Mouse (Mus musculus) kidney, adult 8-10 months (tissue): ENCODE measurements around the gene Nek9.
"Not testable (repeated sequence)": the region's sequence is repeated elsewhere in the genome, so short reads cannot be mapped to it uniquely, and the experiment has no call there.

Source experiments
- DNase-seq, 2 experiments: peaks; one replicate each; pipeline ENCODE4 v3.0.0; 2022

Gene Nek9

DNA sequence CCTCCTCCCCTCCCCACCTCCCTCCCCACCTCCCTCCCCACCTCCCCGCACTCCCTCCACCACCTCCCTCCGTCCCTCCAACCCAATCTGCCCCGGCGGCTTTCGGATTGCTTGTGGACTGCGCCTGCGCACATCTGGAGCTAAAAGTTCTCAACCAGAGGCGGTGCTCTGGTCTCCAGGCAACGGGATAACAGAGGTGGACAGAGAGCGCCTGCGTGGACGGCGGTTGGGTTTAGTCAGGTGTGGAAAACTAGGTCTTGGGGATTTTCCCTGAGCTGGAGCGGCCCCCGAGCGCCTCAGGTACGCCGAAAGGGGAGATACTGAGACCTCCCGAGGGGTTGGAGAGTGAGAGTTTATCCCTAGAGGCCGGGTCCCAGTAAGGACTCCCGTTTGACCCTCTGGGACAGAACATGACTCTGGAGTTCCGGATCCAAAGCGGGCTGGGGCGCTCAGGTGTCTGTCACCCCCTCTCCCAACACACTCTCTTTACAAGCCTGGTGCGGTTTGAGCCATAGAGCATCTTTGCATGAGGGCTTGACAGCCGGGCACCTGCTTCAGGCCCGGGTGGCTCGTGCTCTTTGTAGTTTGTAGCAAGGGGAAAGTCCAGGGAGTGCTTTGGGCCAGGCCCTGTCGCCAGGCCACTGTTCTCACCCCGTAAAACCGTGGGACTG is 50.5 kb downstream of the Nek9 start, which contains the start of gene Zc2hc1c:
TSS of gene Zc2hc1c (plus strand) at position 106 of the 671 bp plus-strand sequence.
- peak; percentile 95 to 96 for DNase-seq

DNA sequence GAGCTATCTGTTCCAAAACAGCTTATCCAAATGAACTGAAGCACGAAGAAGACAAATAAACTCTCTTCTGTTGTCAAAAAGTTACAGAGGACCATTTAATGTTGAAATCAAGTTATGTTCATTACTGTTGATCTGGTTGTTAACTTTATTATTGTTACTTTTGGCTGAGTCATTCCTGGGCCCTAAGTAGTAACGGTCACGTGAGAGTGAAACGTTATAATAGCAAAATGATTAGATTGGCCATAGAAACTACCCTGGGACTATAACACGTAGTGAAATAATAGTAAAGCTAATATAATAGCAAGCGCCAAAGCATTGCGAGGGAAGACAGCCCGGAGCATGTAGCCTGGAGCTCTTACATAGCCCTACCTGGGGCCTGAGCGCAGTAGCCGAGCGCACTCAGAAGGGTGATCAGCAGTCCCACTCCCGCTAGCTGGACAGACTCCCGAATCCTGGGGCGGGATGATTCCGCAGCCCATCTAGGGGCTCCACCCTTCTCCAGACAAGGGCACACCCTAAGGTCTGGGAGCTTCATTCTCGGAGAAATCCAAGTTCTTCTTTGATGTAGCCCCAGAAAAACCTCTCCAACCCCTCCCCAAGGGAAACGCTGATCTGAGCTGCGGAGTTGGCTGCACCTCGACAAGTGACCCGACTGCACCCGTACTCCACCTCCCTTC is 51.2 kb downstream of the Nek9 start, which contains the start of gene Acyp1:
TSS of gene Acyp1 (minus strand) at position 630 of the 677 bp plus-strand sequence.
- DNase-seq = peak in 1 of 2 experiments; percentile 55

DNA sequence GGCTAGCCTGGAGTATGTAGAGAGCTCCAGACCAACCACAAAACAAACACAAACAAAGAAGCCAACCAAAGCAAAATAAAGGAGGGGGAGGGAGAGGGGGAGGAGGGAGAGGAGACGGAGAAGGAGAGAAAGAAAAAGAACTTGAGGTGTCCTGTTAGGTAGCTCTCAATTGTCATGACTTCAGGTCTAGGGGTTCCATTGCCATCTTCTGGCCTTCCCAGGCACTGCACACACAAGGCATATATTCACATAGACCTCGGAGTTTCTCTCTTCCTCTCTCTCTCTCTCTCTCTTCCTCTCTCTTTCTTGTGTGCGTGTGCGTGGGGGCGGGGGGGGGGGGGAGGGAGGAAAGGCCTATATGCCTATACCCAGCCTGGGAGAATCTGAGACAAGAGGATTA is 52.2 kb downstream of the Nek9 start:
- DNase-seq = peak in 1 of 2 experiments; percentile 42

DNA sequence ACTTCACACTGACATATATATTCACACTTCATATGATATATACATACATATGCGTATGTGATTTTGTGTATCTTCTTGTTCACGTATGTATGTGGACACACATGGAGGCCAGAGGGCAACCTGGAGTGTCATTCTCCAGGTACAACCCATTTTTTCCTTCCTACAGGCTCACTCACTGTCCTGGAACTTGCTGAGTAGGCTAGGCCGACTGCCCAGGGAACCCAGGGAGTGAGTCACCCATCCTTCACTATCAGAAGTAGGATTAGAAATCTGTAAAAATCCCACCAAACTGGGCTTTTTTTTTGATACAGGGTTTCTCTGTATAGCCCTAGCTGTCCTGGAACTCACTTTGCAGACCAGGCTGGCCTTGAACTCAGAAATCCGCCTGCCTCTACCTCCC is 54.2 kb downstream of the Nek9 start:
- no peak for DNase-seq

DNA sequence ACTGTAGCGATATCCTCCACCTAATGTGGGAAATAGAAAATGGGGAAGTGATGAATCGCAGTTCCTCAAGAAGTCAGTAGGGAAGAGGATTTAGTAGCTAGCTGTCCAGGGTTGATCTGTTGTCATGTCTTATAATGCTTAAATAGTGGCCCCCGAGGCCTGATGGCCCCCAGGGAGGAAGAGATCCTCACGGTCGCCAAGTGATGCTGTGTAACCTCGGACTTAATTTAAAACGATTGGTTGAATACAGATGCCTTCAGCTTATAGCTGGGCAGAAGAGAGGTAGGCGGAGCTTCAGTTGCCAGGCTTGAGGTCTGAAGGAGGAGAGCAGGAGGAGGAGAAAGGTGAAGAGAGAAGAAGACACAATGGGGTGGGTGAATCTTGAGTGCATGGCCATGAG is 54.8 kb downstream of the Nek9 start:
- no peak for DNase-seq

DNA sequence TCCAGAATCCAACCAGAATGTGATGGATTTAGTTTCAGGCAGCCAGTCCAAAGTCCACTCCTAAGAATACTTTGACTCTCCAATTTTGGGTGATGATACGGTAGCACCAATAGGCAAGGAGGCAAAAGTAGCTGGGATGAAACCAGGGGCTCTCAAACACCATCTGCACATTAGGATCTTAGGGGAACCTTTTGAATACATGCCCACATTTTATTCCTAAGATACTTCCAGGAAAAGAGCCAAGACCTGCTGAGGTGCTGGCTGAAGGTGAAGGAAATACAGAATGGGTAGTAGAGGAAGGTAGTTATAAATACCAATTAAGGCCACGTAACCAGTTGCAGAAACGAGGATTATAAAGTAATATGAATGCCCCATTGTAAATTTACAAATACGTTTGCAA is 57.4 kb downstream of the Nek9 start:
- not testable (repeated sequence) for DNase-seq

DNA sequence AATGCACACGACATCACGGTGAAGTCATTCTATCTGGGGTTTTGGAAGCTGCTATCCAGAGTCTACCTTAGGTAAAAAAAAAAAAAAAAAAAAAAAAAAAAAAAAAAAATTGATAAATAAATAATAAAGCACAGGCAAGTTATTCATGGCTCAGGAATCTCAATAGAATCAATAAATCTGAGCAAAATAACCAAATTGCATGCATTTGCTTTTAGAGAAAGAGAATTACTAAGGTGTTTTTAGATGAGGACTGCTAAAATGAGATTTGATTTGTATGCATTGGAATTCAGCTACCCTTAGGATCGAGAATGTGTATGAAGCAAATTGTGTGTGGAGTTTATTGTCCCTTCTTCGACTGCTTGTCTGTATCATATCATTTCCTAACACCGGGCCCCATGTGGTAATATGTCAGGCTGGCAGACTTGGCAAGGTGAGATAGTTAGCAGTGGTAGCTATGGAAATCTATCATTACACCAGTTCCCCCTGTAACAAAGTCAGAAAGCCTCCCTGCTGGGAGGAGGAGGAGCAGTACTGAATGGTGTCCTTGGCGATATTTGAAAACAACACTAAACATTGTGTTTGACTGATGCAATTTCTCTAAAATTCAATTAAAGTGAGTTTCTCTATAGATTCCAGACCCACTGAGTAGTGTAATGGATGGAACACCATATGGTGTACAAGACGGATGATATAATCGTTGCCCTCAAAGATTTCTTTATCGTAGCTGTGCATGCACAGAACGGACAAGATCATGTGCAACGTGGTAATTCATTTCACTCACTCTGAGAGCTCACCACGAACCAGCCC is 58.1 kb downstream of the Nek9 start:
- DNase-seq = no peak

DNA sequence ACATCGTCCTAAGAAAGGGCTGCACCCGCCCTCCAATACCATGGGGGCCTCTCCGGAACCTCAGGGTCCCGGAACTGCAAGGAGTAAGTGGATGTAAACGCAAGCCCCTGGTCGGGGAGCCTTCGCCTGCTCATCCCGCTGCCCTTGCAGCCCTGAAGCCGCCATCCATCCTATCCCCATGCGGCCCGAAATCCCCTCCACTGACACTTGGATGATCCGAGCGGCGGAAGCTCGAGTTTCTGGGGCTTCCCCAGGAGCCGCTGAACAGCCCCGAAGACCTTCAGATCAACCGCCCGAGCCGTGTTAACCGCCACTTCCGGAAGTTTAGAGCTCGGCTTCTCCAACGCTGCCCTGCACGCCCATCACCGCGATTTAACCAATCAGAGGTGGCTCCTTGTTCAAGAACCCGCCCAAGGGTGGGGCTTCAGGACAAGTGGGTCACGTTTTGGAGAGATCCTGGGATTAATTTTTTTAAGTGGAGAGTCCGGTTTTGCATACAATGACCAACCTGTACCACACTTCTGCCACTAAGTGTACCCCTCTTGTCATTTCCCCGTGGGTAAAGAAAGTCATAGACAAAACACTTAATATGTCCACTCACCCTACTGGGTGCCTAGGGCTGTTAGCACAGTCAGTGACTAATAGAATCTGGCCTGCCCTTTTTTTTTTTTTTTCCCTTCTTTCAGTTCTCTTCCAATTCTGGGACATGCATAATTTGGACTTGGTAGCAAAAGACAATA is 58.9 kb downstream of the Nek9 start:
- peak; percentile 98 to 99 for DNase-seq

DNA sequence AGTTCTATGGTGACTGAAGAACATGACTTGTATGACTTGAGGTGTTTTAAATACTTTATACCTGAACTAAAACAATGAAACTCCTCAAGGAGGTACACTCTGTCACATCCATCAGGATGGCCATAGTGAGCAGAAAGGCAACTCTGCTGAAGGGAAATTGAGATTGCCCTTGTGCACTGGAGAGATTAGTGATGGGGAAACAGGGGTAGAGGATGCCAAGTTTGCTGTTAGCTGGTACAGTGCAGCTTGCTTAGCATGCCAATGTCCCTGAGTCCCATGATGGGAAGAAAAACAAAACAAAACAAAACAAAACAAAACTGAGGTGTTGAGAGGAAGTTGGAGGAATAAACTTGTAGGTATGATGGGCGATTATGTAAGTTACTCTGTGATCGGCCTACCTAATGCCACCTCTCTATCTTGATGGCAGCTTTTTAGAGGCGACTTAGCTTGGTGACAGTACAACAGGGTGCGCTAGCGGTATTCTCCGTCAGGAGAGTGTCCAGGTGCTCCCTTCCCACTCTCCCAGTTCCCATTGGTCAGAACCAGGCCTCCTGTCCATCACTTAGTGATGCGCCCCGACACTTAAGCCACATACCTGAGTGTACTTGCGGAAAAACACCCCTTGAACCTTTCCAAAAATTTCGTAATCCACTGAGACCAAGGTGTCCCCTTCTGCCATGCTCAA is 59.6 kb downstream of the Nek9 start:
- no peak for DNase-seq

DNA sequence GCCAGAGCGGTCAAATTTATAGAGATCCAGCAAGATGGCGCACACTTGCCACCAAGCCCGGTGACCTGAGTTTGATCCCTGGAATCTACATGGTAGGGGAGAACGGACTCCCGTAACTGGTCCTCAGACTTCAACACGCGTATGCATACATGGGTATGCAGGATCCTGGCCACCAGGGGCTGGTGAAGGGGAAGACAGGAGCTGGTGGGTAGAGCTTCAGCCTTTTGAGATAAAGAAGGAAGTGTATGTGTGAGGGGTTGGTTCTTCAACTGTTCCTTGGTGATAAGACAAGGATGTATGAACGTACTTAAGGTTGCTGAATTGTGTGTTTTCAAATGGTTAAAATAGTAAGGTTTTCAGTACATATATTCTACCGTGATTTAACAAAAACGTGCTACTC is 60.2 kb downstream of the Nek9 start:
- DNase-seq = no peak

DNA sequence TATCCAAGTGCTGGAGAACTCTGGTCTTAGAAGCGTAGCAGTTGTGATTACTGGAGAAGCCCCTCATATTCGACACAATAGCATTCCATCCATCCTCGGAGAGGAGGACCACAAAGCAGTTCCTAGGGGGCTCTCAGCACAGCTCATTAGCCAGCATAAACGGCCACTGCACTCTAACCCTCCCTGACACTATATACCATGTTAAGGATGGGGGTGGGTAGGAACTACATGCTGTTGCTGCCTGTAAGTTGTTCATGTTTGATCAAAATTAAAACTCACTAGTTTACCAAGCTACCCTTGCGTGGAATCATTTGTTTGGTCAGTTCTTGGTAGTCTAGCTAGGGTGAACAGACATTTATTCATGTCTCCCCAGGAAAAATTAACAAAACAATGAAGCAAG is 62.9 kb downstream of the Nek9 start:
- DNase-seq = no peak

DNA sequence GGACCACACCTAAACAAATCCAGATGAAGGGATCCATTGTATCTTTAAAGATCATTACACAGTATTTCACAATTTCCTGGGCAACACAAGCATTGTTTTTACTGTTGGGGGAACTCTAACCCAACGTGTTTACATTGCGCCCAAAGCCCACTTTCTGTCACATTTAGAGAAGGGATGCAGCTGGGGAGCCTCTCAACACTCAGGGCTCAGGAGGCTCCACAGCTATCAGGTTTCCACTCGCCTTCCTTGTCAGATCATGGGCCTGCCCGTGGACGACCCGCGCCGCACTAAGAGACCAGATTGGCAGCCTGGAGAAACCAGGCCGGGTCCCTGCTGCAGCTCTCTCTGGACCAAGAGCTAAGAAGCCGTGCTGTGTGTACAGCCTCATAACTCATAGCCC is 65.7 kb downstream of the Nek9 start:
- no peak for DNase-seq

DNA sequence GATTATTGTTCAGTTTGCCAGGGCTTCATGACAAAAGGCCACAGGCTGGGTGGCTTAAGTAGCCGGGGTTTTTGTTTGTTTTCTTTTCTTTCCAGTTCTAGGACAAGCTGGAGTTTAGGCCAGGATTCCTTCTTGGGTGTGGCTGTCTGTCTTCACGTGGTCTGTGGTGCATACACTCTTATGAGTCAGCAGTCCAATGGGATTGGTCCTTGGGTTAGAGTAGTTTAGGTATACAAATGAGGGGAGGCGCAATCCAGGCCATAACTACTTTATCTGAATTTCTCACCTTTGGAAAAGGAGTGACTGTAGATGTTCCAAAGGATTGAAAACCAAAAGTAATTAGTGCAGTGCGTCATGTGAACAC is 67.3 kb downstream of the Nek9 start:
- DNase-seq = no peak

DNA sequence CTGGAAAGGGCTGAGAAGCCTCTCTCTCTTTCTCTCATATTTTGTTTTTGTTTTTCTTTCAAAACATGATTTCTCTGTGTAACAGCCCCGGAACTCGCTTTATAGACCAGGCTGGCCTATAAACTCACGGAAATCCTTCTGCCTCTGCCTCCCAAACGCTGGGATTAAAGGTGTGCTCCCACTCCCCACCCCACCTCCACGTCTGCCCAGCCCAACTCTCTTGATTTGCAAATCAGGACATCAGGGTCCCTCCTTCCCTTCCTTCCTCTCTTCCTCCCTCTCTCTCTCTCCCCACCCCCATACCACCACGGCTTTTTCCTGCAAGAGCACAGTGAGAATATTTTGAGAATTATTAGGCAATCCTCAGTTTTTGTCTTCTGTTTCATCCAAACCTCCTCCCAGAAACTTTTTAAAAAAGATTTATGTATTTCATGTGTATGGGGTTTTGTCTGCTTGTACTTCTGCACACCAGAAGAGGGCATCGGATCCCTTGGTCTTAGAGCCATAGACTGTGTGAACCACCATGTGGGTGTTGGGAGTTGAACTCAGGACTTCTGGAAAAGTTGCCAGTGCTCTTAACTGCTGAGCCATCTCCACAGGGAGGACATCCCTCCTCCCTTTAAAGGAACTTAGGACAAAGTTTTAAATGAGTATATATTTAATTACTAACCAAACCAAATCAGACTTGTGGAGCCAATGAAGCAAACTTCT is 67.9 kb downstream of the Nek9 start:
- no peak for DNase-seq

DNA sequence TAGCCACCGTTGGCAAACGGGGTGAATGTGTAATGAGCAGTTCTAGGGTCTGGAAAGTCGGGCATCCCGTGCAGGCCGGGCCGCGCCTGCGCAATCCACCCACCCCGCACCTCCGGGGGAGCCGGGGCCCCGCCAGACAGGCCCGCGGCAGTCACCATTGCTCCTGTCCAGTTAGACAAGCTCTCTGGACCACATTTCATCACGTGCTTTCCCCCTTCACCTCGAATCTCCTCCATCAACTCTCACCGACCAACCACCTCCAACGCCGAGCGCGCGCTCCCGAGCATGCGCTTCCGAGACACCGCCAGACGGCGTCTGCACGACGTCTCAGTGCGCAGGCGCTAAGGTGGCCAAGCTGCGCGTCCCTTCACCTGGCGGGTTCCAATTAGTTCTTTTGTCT is 68.8 kb downstream of the Nek9 start, which contains the start of gene Mlh3:
TSS of gene Mlh3 (minus strand) at position 281 of the 400 bp plus-strand sequence.
- DNase-seq = peak; percentile 84 to 90

DNA sequence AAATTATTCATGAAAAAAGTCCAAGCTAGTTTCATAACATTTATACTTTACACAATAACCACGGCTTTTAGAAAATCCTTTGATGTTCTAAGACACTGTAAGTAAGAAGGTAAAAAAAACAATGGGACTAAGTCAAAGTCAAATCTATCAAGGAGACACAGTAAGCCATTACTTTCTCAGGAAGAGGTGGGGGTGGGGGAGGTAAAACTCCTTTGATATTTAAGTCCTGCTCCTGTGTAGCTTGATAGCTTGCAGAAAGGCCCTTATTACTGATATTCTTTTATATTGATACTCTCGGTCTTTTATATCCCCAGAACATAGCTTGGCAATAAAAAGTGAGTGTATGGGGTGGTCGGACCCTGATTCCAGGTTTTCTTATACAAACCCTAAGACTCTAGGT is 69.3 kb downstream of the Nek9 start:
- no peak for DNase-seq

DNA sequence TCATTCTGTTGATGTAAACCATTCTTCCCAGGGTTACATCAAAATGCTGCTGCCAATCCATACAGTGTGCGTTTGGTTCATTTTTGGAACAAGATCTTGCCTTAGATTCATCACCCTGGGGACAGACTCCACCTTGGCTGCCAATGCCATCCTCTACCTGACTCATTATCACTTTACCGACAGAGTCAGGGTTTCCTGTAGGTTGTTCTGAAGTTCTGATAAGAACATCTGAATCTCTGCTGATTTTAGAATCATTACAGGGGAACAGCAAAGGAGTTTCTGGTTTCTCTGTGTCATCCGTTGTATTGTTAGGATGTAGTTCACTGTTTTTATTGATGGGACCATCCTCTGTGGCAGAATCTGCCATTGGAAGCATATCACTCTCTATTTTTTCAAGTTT is 72.9 kb downstream of the Nek9 start:
- no peak for DNase-seq

DNA sequence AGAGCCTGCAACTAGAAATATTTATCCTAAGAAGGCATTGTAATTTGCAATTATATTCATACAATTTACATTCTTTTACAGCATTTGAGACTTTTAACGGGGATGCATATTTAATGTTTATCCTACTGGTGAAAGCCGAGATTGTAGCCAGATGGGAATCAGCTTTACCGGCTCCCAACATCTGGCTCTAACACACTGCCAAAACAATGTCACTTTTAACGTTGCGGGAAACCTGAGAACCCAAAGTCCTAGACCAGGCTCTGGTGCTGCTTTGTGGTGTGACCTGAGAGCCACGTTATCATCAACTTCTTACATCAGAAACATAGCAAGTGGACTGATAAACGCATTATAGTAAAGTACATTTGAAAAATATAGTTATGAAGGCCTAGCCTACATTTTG is 74.2 kb downstream of the Nek9 start:
- DNase-seq = no peak

DNA sequence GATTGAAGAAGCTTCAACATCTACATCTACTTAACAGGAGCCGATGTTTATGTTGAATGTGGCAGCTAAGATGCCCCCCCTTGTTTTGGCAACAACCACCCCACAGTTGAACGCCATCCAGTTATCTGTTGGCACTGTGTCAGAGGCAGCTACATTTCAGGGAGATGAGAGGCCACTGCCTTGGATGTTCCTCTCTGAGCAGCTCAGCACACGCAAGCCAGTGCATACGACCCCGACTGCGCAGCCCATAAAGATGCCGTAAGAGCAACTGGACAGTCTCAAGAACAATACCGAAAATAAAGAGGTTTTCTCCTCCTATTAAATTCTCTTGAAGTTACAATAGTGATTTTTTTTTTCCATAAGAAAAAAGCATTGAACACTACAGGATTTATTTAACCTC is 74.6 kb downstream of the Nek9 start:
- DNase-seq = no peak

DNA sequence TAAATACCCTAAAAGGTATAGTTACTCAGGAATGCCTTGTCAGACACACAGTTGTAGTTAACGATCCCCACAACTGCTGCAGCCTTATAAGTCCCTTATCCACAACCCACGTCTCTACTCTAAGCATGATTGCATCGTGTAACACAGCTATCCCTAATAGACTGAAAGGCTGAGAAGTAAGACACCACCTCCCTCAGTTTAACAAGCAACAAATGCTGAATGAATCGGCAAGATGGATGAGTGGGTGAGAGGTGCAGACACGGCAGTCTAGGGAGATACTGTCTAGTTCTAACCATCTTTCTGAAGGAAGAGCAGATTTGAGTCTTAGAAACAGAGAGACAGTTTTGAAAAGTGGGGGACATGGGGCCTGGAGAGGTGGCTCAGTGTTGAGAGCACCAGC is 76.0 kb downstream of the Nek9 start:
- no peak for DNase-seq

DNA sequence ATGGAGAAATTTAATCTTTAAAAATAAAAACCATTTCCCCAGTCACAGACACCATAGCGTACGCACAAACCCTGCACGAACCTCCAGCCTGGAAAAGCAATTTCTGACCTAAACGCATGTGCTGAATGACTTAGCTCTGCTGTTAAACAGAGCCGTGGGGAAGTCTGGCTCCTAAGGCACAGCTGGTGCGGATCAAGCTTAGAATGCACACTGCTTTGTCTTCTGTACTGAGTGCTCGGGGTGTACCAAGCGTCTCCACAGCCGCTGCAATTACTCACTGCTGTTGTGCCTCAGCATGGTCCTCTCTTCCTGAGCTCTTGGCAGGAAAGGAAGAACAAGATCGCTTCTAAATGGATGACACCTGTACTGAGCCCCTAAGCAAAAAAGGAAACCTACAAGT is 76.7 kb downstream of the Nek9 start:
- DNase-seq = no peak
